Mouse (Mus musculus) cerebellum, adult 2 months (tissue): ENCODE data around the gene Twsg1. TPM values are rescaled to one million over a fixed set of nuclear protein-coding genes. Genes with fewer than 3 reads are reported as not detected.

ENCODE experiments used
- DNase-seq, 2 experiments: peaks; one replicate each; pipeline ENCODE4 v3.0.0; 2021
- H3K27ac ChIP-seq: fragments of 200-500 bp; 2 replicates; pipeline ENCODE4 v1.5.1; 2012; ENCODE audit warnings: low read length, control low read depth, inconsistent platforms; ENCODE audit not compliant: insufficient read depth
- H3K27me3 ChIP-seq: fragments of 200-500 bp; 2 replicates; pipeline ENCODE4 v1.6.1; 2012; ENCODE audit warnings: inconsistent platforms, mild to moderate bottlenecking, low read length, moderate library complexity; ENCODE audit not compliant: control insufficient read depth, insufficient read depth
- H3K4me1 ChIP-seq: fragments of 200-500 bp; 2 replicates; pipeline ENCODE4 v1.6.1; 2011; ENCODE audit warnings: low read length; ENCODE audit not compliant: control insufficient read depth, insufficient read depth
- H3K4me3 ChIP-seq: fragments of 200-500 bp; replicated peaks from 2 replicates; pipeline ENCODE3; 2011; ENCODE audit warnings: mild to moderate bottlenecking, low read depth, low read length, control low read depth; ENCODE audit not compliant: insufficient read depth
- CTCF ChIP-seq: fragments of 200-500 bp; IDR thresholded peaks from 2 replicates; pipeline ENCODE4 v1.5.1; 2011; ENCODE audit warnings: low read depth, mild to moderate bottlenecking, control low read depth, low read length, moderate library complexity, borderline replicate concordance; ENCODE audit not compliant: insufficient read depth
- POLR2A ChIP-seq: fragments of 200-500 bp; IDR thresholded peaks from 2 replicates; pipeline ENCODE4 v1.6.1; 2011; ENCODE audit warnings: low read length, control low read depth, borderline replicate concordance; ENCODE audit not compliant: insufficient read depth
- WGBS: fragments of 180-500 bp; shearing (Covaris S2); methylation state at CpG from one replicate; pipeline ENCODE4 v1.1.7; 2018; 5-methylcytosine and 5-hydroxymethylcytosine counted together
- polyA plus RNA-seq: library from polyadenylated mRNA; depleted of rRNA; stranded (reverse); fragments of >200 nt; gene quantifications from 2 replicates; pipeline ENCODE4 v1.2.3, GENCODE M21; 2012

Gene Twsg1
- polyA plus RNA-seq, 1 experiment: 30.3 TPM

DNA sequence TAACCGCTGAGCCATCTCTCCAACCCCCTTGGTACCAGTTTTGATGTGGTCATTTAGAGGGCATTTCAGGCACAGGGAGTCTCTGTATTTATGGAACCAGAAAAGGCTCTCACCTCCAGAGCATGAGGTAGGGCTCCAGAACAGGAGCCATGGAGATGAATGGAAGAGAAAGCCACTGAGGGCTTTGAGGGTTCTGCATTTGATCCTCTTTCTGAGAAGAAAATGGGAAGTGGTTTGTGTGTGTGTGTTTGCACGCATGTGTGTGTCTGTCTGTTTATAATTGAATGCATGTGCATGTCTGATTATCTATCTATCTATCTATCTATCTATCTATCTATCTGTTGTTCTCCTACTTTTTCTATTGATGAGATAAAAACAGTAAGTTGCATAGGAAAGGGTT lies 38.8 kb downstream of the Twsg1 start:
- Histone ChIP-seq H3K4me3 (no peak overlapping the region), H3K4me1 (no peaks in the 10 kb centered on the region; the same call in 1 of the 2 replicates), H3K27ac (no peak overlapping the region), H3K27me3 (no peaks in the 10 kb centered on the region)
- TF ChIP-seq POLR2A (no peak), CTCF (no peak)
- 99% methylated on average over 2 of the region's 2 CpGs for WGBS
- no peak for DNase-seq

DNA sequence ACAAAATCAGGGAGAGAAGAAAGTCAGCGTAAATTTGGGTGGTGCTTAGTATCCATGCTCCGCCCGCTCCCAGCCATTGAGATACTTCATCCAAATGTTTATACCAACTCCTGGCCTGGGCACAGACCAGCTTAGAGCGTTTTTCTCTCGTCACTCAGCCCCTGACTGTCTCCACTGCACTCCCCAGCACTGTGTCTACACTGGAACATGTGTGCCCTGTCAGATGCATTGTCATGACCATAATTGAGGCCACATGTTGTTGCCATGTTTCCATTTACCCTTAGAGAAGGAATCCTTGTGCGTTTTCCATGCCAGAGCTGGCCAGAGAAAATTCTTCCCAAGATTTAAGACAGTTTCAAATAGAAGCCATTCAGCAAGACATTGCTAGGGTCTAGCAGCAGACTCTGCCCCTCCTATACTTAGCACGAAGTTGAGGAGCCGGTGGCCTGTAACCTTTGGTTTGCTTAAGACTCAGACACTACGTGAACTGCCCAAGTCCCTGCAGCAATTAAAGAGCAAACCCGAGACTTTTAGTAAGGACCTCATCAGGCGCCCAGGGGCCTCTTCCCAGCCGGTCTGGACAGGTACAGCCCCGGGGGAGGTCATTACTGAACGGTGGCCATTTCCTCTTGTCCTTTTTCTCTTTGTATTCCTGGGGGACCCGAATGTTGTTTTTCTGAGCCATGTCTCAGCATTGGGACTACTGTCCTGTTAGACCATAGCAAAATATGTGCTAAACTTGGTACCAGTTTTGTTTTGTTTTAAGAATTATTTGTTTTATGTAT lies 39.5 kb downstream of the Twsg1 start:
- WGBS: 83% methylated on average over 15 of the region's 15 CpGs
- TF ChIP-seq CTCF (no peak), POLR2A (no peak)
- H3K27ac ChIP-seq: no peak overlapping the region
- no peaks in the 10 kb centered on the region; the same call in 1 of the 2 replicates for H3K4me1 ChIP-seq
- no peak for DNase-seq
- no peaks in the 10 kb centered on the region for H3K27me3 ChIP-seq
- H3K4me3 ChIP-seq: no peak overlapping the region

DNA sequence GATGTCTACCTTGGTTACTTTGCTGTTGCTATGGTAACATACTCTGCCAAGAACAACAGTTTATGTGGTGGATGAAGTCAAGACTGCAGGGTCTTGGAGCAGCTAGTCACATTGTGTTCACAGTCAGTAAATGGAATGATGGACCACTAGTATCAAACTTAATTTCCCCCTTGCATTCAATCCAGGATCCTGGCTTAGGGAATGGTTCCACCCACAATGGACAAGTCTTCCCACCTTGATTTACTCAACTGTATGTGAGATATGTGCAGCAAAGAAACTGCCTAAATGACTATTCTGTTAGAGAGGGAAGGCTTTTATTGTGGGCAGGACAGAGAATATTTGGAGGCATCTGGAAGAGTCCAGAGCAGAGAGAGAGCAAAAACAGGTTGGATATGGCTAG lies 42.8 kb downstream of the Twsg1 start:
- no peaks in the 10 kb centered on the region for H3K27me3 ChIP-seq
- H3K4me1 ChIP-seq: no peaks in the 10 kb centered on the region
- TF ChIP-seq CTCF (no peak), POLR2A (no peak)
- H3K27ac ChIP-seq: no peak overlapping the region
- no peak overlapping the region for H3K4me3 ChIP-seq
- DNase-seq: no peak

DNA sequence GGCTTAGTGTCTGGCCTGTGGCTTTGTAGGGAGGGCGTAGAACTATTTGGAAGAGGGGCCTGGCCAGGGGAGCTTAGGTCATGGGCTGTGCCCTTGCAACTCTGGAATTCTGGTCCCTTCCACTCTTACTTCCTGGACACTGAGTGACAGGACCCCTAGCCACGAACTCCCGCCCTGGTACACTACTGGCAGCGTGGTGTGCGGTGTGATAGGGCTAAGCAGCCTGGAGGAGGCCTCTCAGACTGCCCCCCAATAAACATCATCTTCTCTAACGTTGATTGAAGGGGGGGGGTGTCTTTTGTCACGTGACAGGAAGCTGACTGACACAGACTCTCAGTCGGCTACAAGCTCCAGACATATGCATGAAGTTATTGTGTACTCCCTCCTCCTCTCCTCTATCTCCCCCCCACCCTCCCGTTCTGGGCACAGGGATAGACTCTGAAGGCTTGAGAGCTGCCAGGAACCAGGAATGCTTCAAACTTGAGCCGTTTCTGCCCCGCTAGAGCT lies 44.1 kb downstream of the Twsg1 start:
- Histone ChIP-seq H3K27ac (no peak overlapping the region), H3K27me3 (no peaks in the 10 kb centered on the region), H3K4me1 (no peaks in the 10 kb centered on the region), H3K4me3 (no peak overlapping the region)
- WGBS: 50% methylated on average over 11 of the region's 11 CpGs
- DNase-seq: no peak
- no peak for TF ChIP-seq CTCF
- TF ChIP-seq POLR2A: no peak

DNA sequence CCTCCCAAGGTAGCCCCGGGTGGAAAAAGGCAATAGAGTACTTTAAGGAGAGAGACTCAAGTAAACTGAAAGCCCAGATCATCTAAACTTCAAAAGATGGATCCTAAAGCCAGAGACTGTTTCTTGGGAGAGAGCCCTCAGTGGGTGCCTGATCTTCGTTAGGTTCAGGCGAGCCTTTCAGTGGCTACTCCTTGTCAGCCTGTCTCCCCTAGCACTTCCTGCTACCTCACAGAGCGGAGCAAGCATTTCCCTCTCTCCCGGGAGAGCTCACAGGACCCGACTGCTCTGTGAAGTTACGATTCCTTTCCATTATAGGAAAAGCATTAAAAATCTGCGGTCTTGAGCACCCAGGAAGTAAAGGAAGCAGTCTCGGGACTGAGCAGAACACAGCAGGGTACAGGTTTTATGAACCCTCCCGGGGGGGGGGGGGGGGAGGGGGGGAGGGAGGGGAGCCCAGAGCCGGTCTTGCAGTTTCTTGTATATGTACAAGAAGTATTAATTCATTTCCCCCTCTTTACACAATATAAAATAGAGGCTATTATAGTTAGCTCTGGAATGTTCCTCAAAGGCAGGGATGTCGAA lies 44.6 kb downstream of the Twsg1 start:
- H3K4me1 ChIP-seq: no peaks in the 10 kb centered on the region
- no peak for DNase-seq
- no peak overlapping the region for H3K27ac ChIP-seq
- 55% methylated on average over 12 of the region's 12 CpGs for WGBS
- no peaks in the 10 kb centered on the region for H3K27me3 ChIP-seq
- H3K4me3 ChIP-seq: no peak overlapping the region
- TF ChIP-seq CTCF (no peak), POLR2A (no peak)

DNA sequence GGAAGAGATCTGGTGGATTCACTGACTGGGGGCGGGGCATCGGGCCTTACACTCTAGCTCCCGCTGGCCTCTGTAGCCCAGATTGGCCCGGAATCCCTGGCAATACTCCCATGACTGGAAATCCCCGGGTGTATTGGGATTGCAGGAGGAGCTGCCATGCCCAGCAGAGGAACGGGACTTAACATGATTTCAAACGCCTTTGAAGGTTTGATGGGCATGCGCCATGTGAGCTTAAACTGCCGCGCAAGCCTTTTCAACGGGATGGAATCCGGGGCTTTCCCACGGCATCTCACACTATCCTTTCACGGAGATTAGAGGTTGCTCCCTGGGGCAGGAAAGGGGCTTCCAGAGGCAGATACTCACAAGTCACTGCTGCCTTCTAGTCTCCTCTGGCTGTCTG lies 45.8 kb downstream of the Twsg1 start:
- WGBS: 33% methylated on average over 14 of the region's 14 CpGs
- no peak for DNase-seq
- Histone ChIP-seq H3K27me3 (no peaks in the 10 kb centered on the region), H3K4me3 (no peak overlapping the region), H3K27ac (no peak overlapping the region), H3K4me1 (no peaks in the 10 kb centered on the region)
- TF ChIP-seq POLR2A: no peak
- TF ChIP-seq CTCF: no peak

DNA sequence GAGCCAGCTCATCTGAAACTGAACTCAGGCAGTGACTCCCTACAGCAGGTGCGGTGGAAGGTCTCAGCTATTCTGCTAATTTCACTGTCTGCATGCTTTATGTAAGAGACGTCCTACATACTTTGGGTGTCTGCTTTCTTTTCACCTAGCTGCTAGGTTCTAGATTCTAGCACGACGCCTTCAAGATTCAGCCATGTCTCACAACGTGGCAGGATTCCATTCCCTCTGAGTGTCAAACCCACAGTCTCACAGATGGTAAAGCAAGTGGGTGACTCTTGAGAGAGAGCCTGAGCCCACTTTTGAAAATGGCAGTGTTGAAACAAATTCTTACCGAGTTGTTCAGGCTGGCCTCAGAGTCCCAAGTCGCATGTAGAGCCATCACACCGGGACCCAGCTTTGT lies 47.2 kb downstream of the Twsg1 start:
- no peak for DNase-seq
- Histone ChIP-seq H3K4me1 (no peaks in the 10 kb centered on the region), H3K27me3 (no peaks in the 10 kb centered on the region), H3K27ac (no peak overlapping the region), H3K4me3 (no peak overlapping the region)
- no peak for TF ChIP-seq POLR2A
- TF ChIP-seq CTCF: no peak
- 93% methylated on average over 8 of the region's 8 CpGs for WGBS

DNA sequence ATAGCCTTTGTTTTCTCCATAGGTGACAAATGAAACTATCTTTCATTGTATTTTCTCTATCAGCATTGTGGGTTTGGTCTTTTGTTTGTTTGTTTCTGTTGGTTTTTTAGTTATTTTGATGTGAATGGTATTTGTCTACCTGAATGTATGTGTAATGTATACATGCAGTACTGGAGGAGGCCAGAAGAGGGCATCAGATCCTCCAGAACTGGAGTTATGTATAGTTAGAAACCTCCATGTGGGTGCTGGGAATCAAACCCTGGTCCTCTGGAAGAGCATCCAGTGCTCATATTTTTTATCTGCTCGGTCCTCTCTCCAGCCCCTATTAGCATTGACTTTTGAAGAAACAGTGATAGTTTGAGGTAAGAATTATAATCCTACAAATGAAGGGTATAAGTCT lies 48.0 kb downstream of the Twsg1 start:
- H3K4me1 ChIP-seq: no peaks in the 10 kb centered on the region
- WGBS: 98% methylated on average over 1 of the region's 1 CpGs
- no peak for DNase-seq
- no peaks in the 10 kb centered on the region for H3K27me3 ChIP-seq
- TF ChIP-seq CTCF (no peak), POLR2A (no peak)
- H3K4me3 ChIP-seq: no peak overlapping the region
- H3K27ac ChIP-seq: no peak overlapping the region
